8 mouse cellular contexts compared by ENCODE assay signal in the genomic region with DNA sequence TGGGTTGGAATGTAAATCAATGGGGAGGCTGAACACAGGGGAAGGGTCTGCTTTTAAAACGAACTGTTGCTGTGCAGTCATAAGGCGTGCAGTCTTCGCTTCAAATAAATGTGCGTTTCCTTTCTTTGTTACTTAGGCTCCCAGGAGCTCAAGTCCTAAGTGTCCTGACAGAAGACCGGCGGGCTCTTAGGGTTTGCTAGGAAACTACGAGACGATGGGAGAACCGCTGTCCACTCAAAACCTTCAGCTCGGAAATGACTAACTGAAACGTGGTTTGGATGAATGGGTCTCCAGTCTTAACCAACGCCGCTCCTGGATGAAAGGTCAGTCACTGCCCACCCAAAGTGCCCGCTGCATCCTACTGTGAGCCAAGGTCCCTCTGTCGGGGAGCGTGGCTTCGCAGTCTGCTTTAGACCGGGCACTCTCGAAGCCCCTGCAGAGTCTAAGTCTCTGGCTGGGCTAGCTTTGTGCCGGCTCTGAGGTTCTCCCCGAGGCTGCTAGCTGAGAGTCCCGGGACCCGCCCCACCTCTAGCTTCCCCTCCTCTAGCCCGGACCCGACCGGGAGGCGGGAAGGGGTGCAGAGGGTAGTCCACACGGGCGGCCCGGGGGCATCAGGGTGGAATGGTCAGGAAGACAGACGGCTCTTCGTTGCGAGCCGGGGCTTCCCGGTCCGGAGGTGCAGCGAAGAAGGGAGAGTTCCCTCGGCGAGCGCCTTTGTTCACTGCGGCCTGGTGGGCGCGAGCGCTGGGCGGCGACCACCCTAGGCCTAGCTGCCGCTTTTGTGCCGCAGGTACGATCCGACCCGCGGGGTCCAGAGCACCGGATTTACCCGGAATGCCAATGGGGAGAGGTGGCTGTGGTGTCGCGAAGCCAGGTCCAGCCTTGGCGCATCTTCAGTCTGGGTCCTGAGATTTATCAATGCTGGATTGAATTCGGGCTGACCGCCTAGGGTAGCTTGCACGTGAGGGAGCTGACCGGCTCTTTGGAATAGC. TPM values are rescaled to one million over a fixed set of nuclear protein-coding genes. Genes with fewer than 3 reads are reported as not detected.
DNase-seq lines count a peak whose midpoint lies in the region; ATAC-seq and TF ChIP-seq lines count a peak whose summit lies in the region.

No protein-coding gene starts in this region.

- 0 out of 2 replicates have a peak, but pooled peaks have one; percentile 4 for TF ChIP-seq CTCF in forebrain, postnatal 0 days (IDR thresholded peaks at IDR 0.05; ENCODE audit: low read depth)
- no peak for TF ChIP-seq CTCF in lung, postnatal 0 days (IDR thresholded peaks at IDR 0.05)

- H3K9me3 ChIP-seq in forebrain, postnatal 0 days (ENCODE audit: low read length), result no peaks in the 10 kb centered on the region
- no peaks in the 10 kb centered on the region for H3K9me3 ChIP-seq in intestine, embryonic 15.5 days
- H3K9me3 ChIP-seq in lung, postnatal 0 days (ENCODE audit: low read length), result no peaks in the 10 kb centered on the region

- ATAC-seq in forebrain, postnatal 0 days, result peak; percentile 85
- ATAC-seq in intestine, embryonic 15.5 days, result peak; percentile 78
- ATAC-seq in lung, postnatal 0 days, result peak; percentile 52

- peak overlapping the region; percentile 99 for H3K9ac ChIP-seq in forebrain, postnatal 0 days
- H3K9ac ChIP-seq in intestine, embryonic 15.5 days, result peak overlapping the region; percentile 81
- peak overlapping the region; percentile 42 for H3K9ac ChIP-seq in lung, postnatal 0 days (replicated peaks; ENCODE audit: low read depth)

- DNase-seq in layer of hippocampus, postnatal 10 days (ENCODE audit: low spot score in 2 of 2), result peak; percentile 36 to 38
- no peak for DNase-seq in layer of hippocampus, adult 9-10 months (ENCODE audit: low spot score)
- DNase-seq in adrenal gland, postnatal 25 days, result peak; percentile 5
- peak; percentile 76 for DNase-seq in forebrain, postnatal 0 days
- DNase-seq in lung, postnatal 0 days (ENCODE audit: low spot score), result peak; percentile 10
- peak; percentile 68 for DNase-seq in retina, embryonic 14.5 days (ENCODE audit: low spot score)
- peak; percentile 68 for DNase-seq in yolk sac, embryonic 10.5 days (ENCODE audit: low spot score)

- H3K4me3 ChIP-seq in forebrain, postnatal 0 days (ENCODE audit: low read depth, low read length), result peak overlapping the region; percentile 79
- H3K4me3 ChIP-seq in intestine, embryonic 15.5 days (replicated peaks), result peak overlapping the region; percentile 66
- H3K4me3 ChIP-seq in lung, postnatal 0 days (ENCODE audit: low read depth, low read length), result peak overlapping the region; percentile 58

- H3K27me3 ChIP-seq in forebrain, postnatal 0 days (ENCODE audit: insufficient read depth, low read length), result no peaks in the 10 kb centered on the region
- H3K27me3 ChIP-seq in intestine, embryonic 15.5 days (replicated peaks), result no peaks in the 10 kb centered on the region
- no peaks in the 10 kb centered on the region for H3K27me3 ChIP-seq in lung, postnatal 0 days (replicated peaks; ENCODE audit: insufficient read depth, low read length)

- 0 out of 2 replicates have a peak, but pooled peaks cover 7% of the 10 kb centered on the region for H3K4me1 ChIP-seq in forebrain, postnatal 0 days (ENCODE audit: insufficient read depth)
- no peaks in the 10 kb centered on the region for H3K4me1 ChIP-seq in intestine, embryonic 15.5 days (replicated peaks)
- H3K4me1 ChIP-seq in lung, postnatal 0 days (ENCODE audit: insufficient read depth, low read depth, low read length), result no peaks in the 10 kb centered on the region

- H3K4me2 ChIP-seq in forebrain, postnatal 0 days (ENCODE audit: low read depth), result peak overlapping the region; percentile 71
- H3K4me2 ChIP-seq in intestine, embryonic 15.5 days (replicated peaks), result peak overlapping the region; percentile 96
- H3K4me2 ChIP-seq in lung, postnatal 0 days (replicated peaks; ENCODE audit: low read depth, low read length), result peak overlapping the region; percentile 98

- H3K27ac ChIP-seq in forebrain, postnatal 0 days (ENCODE audit: low read depth, low read length), result peak overlapping the region; percentile 95
- peak overlapping the region; percentile 72 for H3K27ac ChIP-seq in intestine, embryonic 15.5 days
- H3K27ac ChIP-seq in lung, postnatal 0 days (ENCODE audit: low read length), result 0 out of 2 replicates have a peak overlapping the region, but pooled peaks have one; percentile 35

- H3K36me3 ChIP-seq in forebrain, postnatal 0 days (ENCODE audit: insufficient read depth), result peaks cover 13% of the 10 kb centered on the region
- no peaks in the 10 kb centered on the region for H3K36me3 ChIP-seq in intestine, embryonic 15.5 days
- H3K36me3 ChIP-seq in lung, postnatal 0 days (ENCODE audit: insufficient read depth, low read length), result no peaks in the 10 kb centered on the region

- WGBS in forebrain, postnatal 0 days, result 1% methylated on average over 61 of the region's 61 CpGs
- under 1% methylated on average over 61 of the region's 61 CpGs for WGBS in intestine, embryonic 15.5 days
- under 1% methylated on average over 60 of the region's 61 CpGs for WGBS in lung, postnatal 0 days

- TF ChIP-seq EP300 in lung, postnatal 0 days (IDR thresholded peaks at IDR 0.05), result no peak

RNA-seq across cellular contexts. Expression of a gene that starts 0.8 kb away (rescaled TPM):
- total RNA-seq in layer of hippocampus, postnatal 10 days (2021), result 1 to 10 TPM; 4.7 to 5.3 TPM
- 0.94 and 1.9 TPM in 2 replicates for total RNA-seq in adrenal gland, postnatal 25 days (2021)
- total RNA-seq in forebrain, postnatal 0 days (2014; rRNA removed), result 45.4 and 50.4 TPM in 2 replicates
- 25.9 and 28.6 TPM in 2 replicates for polyA plus RNA-seq in forebrain, postnatal 0 days (2015; fragmentation: Nextera tagmentation; extraction: Ambion mirVana)
- 9.4 and 11.1 TPM in 2 replicates for polyA plus RNA-seq in intestine, embryonic 15.5 days (2015; fragmentation: Nextera tagmentation; extraction: Ambion mirVana)
- 3.4 and 4.7 TPM in 2 replicates for polyA plus RNA-seq in lung, postnatal 0 days (2015; fragmentation: Nextera tagmentation; extraction: Ambion mirVana)

RNA-seq across cellular contexts. Expression of a gene that starts 54.6 kb away (rescaled TPM):
- not detected for total RNA-seq in layer of hippocampus, postnatal 10 days (2021)
- not detected in 2 replicates for total RNA-seq in adrenal gland, postnatal 25 days (2021)
- total RNA-seq in forebrain, postnatal 0 days (2014; rRNA removed), result not detected in 2 replicates
- 0.05 and 0.06 TPM in 2 replicates for polyA plus RNA-seq in forebrain, postnatal 0 days (2015; fragmentation: Nextera tagmentation; extraction: Ambion mirVana)
- polyA plus RNA-seq in intestine, embryonic 15.5 days (2015; fragmentation: Nextera tagmentation; extraction: Ambion mirVana), result 0.05 and 0.06 TPM in 2 replicates
- polyA plus RNA-seq in lung, postnatal 0 days (2015; fragmentation: Nextera tagmentation; extraction: Ambion mirVana), result 145 and 188 TPM in 2 replicates

Comparison
In these comparisons a context has a peak if more than half of its experiments do, and no peak if none do; other contexts are left out.
1. H3K27ac ChIP-seq: peak in every context shown above with its lines; median percentile 95 in forebrain, postnatal 0 days; 72 in intestine, embryonic 15.5 days; 35 in lung, postnatal 0 days.
2. H3K9ac ChIP-seq: peak in every context shown above with its lines; median percentile 99 in forebrain, postnatal 0 days; 81 in intestine, embryonic 15.5 days; 42 in lung, postnatal 0 days.